Mouse (Mus musculus) liver, adult 2 months (tissue): ENCODE results near the gene Tbl1xr1. TPM values are rescaled to one million over a fixed set of nuclear protein-coding genes. Genes with fewer than 3 reads are reported as not detected.

Experiments used
- DNase-seq: peaks from one replicate; pipeline ENCODE4 v3.0.0-alpha.2; 2011; ENCODE audit warnings: low read depth, low spot score; ENCODE audit errors: extremely low read depth
- H3K27ac ChIP-seq: fragments of 200-500 bp; replicated peaks from 2 replicates; pipeline ENCODE4 v1.5.1; 2012; ENCODE audit warnings: low read depth, mild to moderate bottlenecking, control low read depth, inconsistent platforms, low read length; ENCODE audit not compliant: insufficient read depth
- H3K27me3 ChIP-seq: fragments of 200-500 bp; 2 replicates; pipeline ENCODE4 v1.6.1; 2012; ENCODE audit warnings: mild to moderate bottlenecking, moderate library complexity, low read length, inconsistent platforms; ENCODE audit not compliant: control insufficient read depth, insufficient read depth
- H3K36me3 ChIP-seq: fragments of 200-500 bp; 2 replicates; pipeline ENCODE4 v1.6.1; 2012; ENCODE audit warnings: low read length, inconsistent platforms; ENCODE audit not compliant: control insufficient read depth, insufficient read depth
- H3K4me1 ChIP-seq: fragments of 200-500 bp; 2 replicates; pipeline ENCODE4 v1.6.1; 2011; ENCODE audit warnings: low read length; ENCODE audit not compliant: control insufficient read depth, insufficient read depth
- H3K4me3 ChIP-seq: fragments of 200-500 bp; 2 replicates; pipeline ENCODE4 v1.5.1; 2011; ENCODE audit warnings: low read depth, mild to moderate bottlenecking, control low read depth, low read length, moderate library complexity; ENCODE audit not compliant: insufficient read depth
- H3K79me2 ChIP-seq: fragments of 200-500 bp; 2 replicates; pipeline ENCODE4 v1.6.1; 2012; ENCODE audit warnings: inconsistent platforms, mild to moderate bottlenecking, low read length, moderate library complexity; ENCODE audit not compliant: control insufficient read depth, insufficient read depth
- H3K9ac ChIP-seq: fragments of 200-500 bp; 2 replicates; pipeline ENCODE4 v1.6.1; 2012; ENCODE audit warnings: low read depth, mild to moderate bottlenecking, control low read depth, inconsistent platforms, low read length
- CTCF ChIP-seq: fragments of 200-500 bp; IDR thresholded peaks from 2 replicates; pipeline ENCODE4 v1.5.1; 2011; ENCODE audit warnings: low read depth, low read length, control low read depth
- POLR2A ChIP-seq: fragments of 200-500 bp; IDR thresholded peaks from 2 replicates; pipeline ENCODE4 v1.6.1; 2011; ENCODE audit warnings: low read length, control low read depth; ENCODE audit not compliant: insufficient read depth; ENCODE audit errors: extremely low read depth
- WGBS: fragments of 180-500 bp; shearing (Covaris S2); methylation state at CpG from one replicate; pipeline ENCODE4 v1.1.7; 2018; 5-methylcytosine and 5-hydroxymethylcytosine counted together
- polyA plus RNA-seq: library from polyadenylated mRNA; depleted of rRNA; stranded (reverse); fragments of >200 nt; gene quantifications from 2 replicates; pipeline ENCODE4 v1.2.3, GENCODE M21; 2012
- total RNA-seq: library from RNA; depleted of rRNA; stranded (reverse); fragments of >200 nt; gene quantifications from 2 replicates; pipeline ENCODE4 v1.2.3, GENCODE M21; 2014

The Tbl1xr1 gene
- total and polyA plus RNA-seq, 2 experiments = 12.6 to 35.6 TPM

- no peak for DNase-seq
- Histone ChIP-seq H3K79me2 (peaks cover 2% of the 10 kb centered on the region; the same call in 1 of the 2 replicates), H3K27ac (no peak overlapping the region), H3K9ac (no peak overlapping the region), H3K36me3 (peaks cover 33% of the 10 kb centered on the region), H3K4me1 (peaks cover 16% of the 10 kb centered on the region), H3K4me3 (no peak overlapping the region), H3K27me3 (no peaks in the 10 kb centered on the region)
- TF ChIP-seq CTCF = peak; percentile 22; the same call in 1 of the 2 replicates
- TF ChIP-seq POLR2A = no peak
Measured at GRCm38 (mm10) chr3:22190498-22190897, 114.0 kb downstream of the Tbl1xr1 start.

DNA sequence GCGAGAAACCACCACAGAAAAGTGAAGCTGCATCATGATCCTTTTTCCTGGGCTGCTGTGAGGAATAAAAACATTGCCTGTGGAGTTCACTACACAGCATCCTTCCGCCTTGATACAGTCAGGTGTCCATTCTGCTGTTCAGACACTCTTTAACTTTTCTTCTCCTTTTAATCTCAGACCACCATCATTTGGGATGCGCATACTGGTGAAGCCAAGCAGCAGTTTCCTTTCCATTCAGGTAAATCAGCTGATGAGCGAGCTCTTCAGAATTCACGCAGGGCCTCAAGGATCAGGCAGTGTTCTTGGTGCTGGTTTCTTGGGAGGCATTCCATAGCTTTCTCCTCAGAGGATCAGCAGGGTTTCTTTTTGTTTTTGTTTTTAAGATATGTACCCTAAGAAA lies 116.5 kb downstream of the Tbl1xr1 start:
- H3K4me3 ChIP-seq = no peak overlapping the region
- H3K27ac ChIP-seq = no peak overlapping the region
- TF ChIP-seq POLR2A = no peak
- TF ChIP-seq CTCF = no peak
- H3K4me1 ChIP-seq = peaks cover 13% of the 10 kb centered on the region
- H3K36me3 ChIP-seq = peaks cover 42% of the 10 kb centered on the region
- 98% methylated on average over 5 of the region's 5 CpGs for WGBS
- H3K9ac ChIP-seq = no peak overlapping the region
- no peaks in the 10 kb centered on the region for H3K27me3 ChIP-seq
- H3K79me2 ChIP-seq = no peaks in the 10 kb centered on the region
- no peak for DNase-seq

DNA sequence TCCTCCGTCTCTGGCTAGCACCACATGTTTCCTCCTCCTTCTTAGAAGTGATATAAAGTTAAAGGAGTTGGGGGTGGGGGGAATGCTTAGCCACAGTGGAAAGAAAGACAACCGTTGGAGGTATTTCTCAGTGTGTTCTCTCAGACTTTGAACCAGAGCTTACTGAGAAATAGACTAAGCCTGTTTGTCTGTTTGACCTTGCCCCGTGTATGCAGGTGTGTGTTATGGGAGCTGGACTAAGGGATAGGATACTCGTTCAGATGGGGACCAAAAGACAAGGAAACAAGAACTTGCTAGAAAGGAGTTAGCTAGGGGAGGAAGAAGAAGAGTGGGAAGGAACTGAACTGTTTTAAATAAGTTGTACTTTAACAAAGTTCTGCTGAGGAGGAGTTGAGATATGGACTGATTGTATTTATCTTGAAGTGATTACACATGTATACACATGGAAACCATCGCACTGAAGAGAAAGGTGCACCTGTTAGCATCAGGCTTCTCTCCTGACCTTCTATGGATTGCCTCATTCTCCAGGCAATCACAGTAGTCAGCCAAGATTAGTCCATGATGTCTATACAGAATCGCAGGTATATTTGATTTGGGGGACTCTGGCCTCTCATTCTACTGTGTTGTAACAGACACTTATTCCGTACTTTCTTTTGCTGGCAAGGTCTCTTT lies 117.9 kb downstream of the Tbl1xr1 start:
- H3K4me1 ChIP-seq = peaks cover 5% of the 10 kb centered on the region; the same call in 1 of the 2 replicates
- peaks cover 48% of the 10 kb centered on the region for H3K36me3 ChIP-seq
- no peak overlapping the region for H3K4me3 ChIP-seq
- no peaks in the 10 kb centered on the region for H3K27me3 ChIP-seq
- H3K79me2 ChIP-seq = no peaks in the 10 kb centered on the region
- 37% methylated on average over 7 of the region's 7 CpGs for WGBS
- DNase-seq = no peak
- H3K9ac ChIP-seq = no peak overlapping the region
- H3K27ac ChIP-seq = no peak overlapping the region
- TF ChIP-seq POLR2A = no peak

- 88% methylated on average over 1 of the region's 1 CpGs for WGBS
- H3K79me2 ChIP-seq = no peaks in the 10 kb centered on the region
- peaks cover 36% of the 10 kb centered on the region for H3K36me3 ChIP-seq
- peaks cover 5% of the 10 kb centered on the region; the same call in 1 of the 2 replicates for H3K4me1 ChIP-seq
- TF ChIP-seq POLR2A = no peak
- no peak for TF ChIP-seq CTCF
- no peaks in the 10 kb centered on the region for H3K27me3 ChIP-seq
- DNase-seq = no peak
- H3K27ac ChIP-seq = no peak overlapping the region
- no peak overlapping the region for H3K4me3 ChIP-seq
- no peak overlapping the region for H3K9ac ChIP-seq
Measured at GRCm38 (mm10) chr3:22198802-22199201, 122.3 kb downstream of the Tbl1xr1 start.

GRCm38 (mm10) chr3:22204186-22204585 lies 127.7 kb downstream of the Tbl1xr1 start:
- Histone ChIP-seq H3K27ac (no peak overlapping the region), H3K9ac (no peak overlapping the region), H3K4me1 (no peaks in the 10 kb centered on the region), H3K27me3 (no peaks in the 10 kb centered on the region), H3K4me3 (no peak overlapping the region), H3K79me2 (no peaks in the 10 kb centered on the region), H3K36me3 (peaks cover 34% of the 10 kb centered on the region)
- WGBS = 91% methylated on average over 3 of the region's 3 CpGs
- DNase-seq = no peak
- TF ChIP-seq CTCF (no peak), POLR2A (no peak)

DNA sequence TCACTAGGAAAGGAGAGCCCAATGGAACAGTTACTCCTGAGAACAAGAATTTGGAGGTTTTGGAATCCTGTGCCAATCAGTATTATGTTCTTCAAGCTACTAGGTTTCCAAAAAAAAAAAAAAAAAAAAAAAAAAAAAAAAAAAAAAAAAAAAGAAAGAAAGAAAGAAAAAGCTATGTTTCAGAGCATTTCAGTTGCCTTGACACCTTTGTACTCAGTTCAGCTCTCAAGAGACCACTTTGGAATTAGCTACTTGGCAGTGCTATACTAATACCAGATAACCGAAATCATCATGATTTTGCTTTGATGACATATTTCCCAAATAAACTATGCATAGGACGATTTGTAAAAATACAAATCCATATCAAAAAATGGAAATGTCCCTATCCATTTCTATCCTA lies 145.1 kb downstream of the Tbl1xr1 start:
- Histone ChIP-seq H3K27ac (no peak overlapping the region), H3K79me2 (no peaks in the 10 kb centered on the region), H3K27me3 (no peaks in the 10 kb centered on the region), H3K4me1 (no peaks in the 10 kb centered on the region), H3K9ac (no peak overlapping the region), H3K36me3 (no peaks in the 10 kb centered on the region), H3K4me3 (no peak overlapping the region)
- 81% methylated on average over 2 of the region's 2 CpGs for WGBS
- no peak for DNase-seq
- TF ChIP-seq CTCF = no peak
- no peak for TF ChIP-seq POLR2A
